Mouse (Mus musculus) cerebellum, postnatal 25 days (tissue): ENCODE measurements at regions not wholly inside any gene's neighbourhood (a gene's known extent, or its start where the extent isn't known, plus 50 kb on each side); places are given as distances from the start of the nearest gene placed in this dataset.
A peak's percentile ranks its signal among the peaks of the same experiment; 100 is the strongest.

Experiments
- DNase-seq, 2 experiments: peaks; one replicate each; pipeline ENCODE4 v3.0.0; 2021; ENCODE audit warnings: mixed read lengths in 2 of 2

DNA sequence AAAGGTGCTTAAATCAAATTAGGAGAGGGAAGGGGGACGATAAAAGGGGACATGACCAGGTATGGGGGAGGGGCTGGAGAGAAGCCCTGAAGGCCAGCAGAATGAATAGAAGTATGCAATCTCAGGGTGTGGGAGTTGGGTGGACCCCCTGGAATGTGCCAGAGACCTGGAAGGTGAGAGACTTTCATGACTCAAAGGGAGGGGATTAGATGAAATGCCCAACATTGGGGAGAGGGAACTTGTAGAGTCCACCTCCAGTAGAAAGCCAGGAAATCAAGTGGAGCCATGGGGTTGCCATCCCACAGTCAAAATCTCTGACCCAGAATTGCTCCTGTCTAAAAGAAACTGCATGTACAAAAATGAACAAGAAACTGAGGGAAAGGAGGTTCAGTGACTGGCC lies 666.5 kb downstream of the Cps1 start:
- DNase-seq = no peak

DNA sequence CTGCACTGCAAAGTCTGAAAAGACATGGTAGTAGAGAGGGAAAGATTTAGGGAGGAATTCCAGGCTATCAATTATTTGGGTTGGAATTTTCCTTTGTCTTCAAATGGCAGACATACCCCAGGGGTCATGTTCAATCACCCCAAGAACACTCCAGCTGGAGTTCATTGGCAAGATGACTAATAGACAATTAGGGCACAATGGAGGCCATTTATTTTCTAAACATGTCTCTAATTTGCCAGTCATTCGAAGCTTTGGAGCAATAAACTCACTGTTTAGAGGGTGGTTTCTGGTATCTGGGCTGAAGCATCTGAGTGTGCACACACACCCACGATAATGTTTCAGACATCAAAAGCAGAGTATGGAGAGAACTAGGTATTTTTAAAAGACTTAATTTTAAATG lies 672.2 kb downstream of the Cps1 start:
- no peak for DNase-seq

DNA sequence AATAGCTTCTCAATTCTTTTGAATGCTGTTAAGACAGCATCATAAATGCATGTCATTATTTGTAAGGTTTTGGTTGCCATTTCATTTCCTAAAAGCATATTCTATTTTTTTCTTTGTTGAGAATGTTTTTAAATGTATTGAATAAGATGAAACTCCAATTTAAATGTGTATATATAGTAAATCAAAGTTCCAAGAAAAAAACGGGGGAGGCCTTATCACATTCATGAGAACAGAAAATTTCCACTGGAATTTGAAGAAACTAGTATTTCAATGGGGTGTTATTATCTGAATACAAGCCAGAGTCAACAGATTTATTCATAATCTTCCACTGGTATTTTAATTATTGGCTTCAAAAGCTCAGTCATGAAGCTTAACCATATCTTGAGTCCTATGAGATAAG lies 672.7 kb downstream of the Cps1 start:
- no peak for DNase-seq

DNA sequence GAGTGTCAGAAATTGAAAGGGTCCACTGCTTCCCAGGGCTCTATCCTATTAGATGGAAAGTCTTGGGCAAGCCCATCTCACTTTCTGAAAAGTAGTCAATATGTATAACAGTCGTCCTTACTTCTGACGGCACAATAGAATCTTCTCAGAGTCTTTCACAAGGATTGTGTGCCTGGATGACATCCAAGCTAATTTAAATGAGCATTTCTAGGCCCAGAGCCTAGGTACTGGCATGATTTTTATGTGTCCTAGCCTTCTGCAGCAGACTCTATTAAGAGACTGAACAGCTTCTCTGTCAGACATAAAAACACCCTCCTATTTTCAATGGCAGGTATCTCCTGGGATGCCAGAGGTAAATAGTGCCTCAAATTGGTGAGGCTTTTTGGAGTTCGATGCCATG lies 680.5 kb downstream of the Cps1 start:
- DNase-seq = no peak

DNA sequence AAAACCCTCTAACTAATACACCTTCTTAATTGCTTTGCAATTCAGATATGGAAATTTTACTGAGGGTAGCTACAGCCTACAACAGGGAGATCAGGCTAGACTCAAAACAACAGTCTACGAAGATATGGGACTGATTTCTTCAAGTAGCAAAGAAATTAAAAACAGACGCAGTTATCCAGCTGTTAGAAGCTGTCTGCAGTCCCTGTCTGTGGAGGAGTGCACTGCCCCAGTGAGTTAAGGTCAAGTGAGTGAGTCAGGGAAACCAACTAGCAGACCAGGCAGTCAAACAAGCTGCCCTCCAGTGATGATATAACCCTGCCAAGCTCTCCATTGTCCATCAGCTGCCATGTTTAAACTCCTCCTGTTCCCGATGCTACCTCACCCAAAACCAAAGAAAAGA lies 697.3 kb downstream of the Cps1 start:
- DNase-seq = no peak

DNA sequence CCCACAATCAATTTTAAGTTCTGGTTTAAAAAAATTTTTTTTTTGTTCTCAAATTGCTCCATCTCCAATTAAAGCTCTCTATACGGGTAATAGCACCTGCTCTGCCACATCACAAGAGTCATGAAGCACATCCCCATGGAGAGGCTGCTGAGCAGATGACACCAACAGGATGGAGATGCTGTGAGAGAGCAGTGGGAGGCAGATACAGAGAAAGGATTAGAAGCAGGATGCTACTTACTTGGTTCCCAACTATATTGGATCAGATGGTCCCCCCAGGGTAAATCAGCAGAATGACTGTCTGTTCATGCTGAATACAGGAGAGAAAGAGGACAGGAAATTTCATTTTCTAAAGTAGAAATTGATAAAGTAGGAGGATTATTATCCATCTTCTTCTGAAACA lies 725.2 kb downstream of the Cps1 start:
- peak; percentile 12 to 33 for DNase-seq

DNA sequence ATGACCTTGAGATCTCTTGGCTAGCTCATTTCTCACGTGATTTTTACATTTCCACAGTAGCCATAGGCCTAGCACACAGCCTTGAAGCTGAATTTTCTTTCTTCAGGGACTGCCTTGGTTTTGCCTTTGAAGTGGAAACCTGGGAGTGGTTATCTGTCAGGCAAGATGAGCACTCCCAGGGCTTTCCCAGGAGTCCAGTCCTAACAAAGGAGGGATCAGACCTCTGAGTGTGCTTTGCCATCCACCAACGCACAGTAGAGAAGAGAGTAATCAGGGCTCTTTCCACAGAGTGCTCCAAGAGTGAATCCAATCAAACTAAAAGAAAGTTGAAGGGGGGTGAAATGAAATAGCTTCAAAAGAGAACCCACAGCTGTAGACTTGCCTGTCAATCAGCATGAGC lies 770.7 kb downstream of the Cps1 start:
- no peak for DNase-seq

DNA sequence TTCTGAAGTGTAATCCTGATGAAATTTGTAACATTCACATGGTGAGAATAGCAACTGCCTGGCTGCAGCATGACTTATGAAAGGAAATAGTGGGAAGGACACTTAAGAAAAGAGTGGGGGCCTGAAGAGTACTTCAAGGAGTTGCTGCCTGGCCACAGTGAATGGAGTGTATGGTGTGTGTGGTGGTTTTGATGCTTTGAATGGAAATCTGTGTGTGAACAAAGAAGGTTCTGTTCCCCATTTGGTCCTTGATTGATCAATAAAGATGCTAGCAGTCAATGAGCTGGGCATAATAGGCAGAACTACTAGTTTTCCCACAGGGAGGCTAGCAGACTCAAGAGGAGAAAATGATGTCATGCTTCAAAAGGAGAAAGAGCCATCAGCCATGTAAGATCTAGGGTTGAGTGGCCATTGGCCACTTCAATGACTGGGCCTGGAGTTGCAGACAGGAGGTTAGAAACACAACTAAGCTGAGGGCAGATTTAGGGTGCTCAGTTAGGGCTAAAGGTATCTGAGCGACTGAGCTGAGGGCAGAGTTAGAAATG lies 772.0 kb downstream of the Cps1 start:
- no peak for DNase-seq

DNA sequence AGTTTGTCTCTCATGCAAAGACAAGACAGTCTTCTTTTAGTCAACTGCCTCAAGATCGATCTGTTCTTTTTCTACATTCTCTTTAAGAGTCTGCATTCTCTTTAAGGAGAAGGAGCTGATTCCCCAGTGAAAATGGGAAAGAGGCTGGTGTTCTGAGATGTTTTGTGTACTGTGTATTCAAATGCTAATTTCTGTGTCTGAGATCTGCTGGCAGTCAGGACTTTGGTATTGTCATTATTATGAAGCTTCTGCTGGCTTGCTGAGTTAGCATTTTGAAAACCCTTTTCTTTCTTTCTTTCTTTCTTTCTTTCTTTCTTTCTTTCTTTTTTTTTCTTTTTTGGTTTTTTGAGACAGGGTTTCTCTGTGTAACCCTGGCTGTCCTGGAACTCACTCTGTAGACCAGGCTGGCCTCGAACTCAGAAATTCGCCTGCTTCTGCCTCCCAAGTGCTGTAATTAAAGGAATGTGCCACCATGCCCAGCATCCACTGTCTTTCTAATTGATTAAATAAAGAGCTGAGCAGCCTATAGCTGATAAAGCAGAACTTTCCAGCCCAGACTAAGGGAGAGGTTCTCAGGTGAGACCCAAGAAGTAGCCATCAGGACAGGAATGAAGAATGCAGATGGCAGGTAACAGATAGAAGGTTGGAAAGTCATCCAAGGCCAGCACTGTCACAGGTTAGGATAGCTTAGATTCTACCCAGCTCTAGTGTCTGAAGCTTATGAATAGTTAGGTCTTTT lies 813.1 kb downstream of the Cps1 start:
- DNase-seq = no peak

DNA sequence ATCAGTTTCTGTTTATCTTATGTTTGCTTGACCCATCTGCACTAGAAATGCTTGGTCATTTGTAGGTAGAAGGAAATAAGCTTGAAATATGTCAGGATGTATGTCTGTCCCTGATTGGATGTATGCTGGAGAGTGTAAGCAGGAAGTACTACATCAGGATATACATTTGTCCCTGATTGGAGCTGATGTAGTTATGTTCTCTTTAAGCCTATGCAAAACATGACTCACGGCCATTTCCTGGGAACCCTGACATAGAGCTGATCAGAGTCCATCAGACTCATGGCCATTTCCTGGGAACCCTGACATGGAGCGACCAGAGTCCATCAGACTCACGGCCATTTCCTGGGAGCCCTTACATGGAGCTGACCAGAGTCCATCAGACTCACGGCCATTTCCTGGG lies 858.6 kb downstream of the Cps1 start:
- DNase-seq = no peak
